ENCODE assay signal across 9 mouse cellular contexts in genomic region chr1:155415421-155415820, GRCm38 (mm10). TPM values are rescaled to one million over a fixed set of nuclear protein-coding genes. Genes with fewer than 3 reads are reported as not detected.
DNase-seq lines count a peak whose midpoint lies in the region; ATAC-seq and TF ChIP-seq lines count a peak whose summit lies in the region.
"Had no signal": no experiment of that assay in that cellular context is flagged by ENCODE, and none has a peak within 500 bp of the region (broad histone marks: within the 10 kb centered on the region; RNA-seq: fewer than 3 reads in every experiment).

No protein-coding gene starts in this region.

- intact Hi-C loops in gastrocnemius, postnatal 14 days (cut with DNase I; ENCODE audit: low total_unique reads) = loop anchor here (10.0 kb wide), 2 partner anchors 71 to 119 kb away; no protein-coding TSS in a partner anchor

- no peak for TF ChIP-seq CTCF in stomach, postnatal 0 days (IDR thresholded peaks at IDR 0.05; ENCODE audit: low read depth)

- H3K27ac ChIP-seq in stomach, embryonic 15.5 days = no peak overlapping the region
- H3K27ac ChIP-seq in stomach, postnatal 0 days (replicated peaks) = no peak overlapping the region
- H3K27ac ChIP-seq in limb, embryonic 14.5 days (replicated peaks; ENCODE audit: low read depth, low read length) = no peak overlapping the region

- peak overlapping the region; percentile 89 for H3K4me3 ChIP-seq in erythroblast, embryonic 14.5 days (replicated peaks)
- H3K4me3 ChIP-seq in stomach, embryonic 15.5 days (replicated peaks) = no peak overlapping the region
- H3K4me3 ChIP-seq in stomach, postnatal 0 days (ENCODE audit: low read depth, low read length) = no peak overlapping the region
- H3K4me3 ChIP-seq in limb, embryonic 14.5 days (replicated peaks; ENCODE audit: low read length) = 0 out of 2 replicates have a peak overlapping the region, but pooled peaks have one; percentile 11

- no peak for ATAC-seq in erythroblast, adult 5-6 weeks (replicated peaks; ENCODE audit: low FRiP score, poor library complexity, severe bottlenecking)
- ATAC-seq in stomach, embryonic 15.5 days (ENCODE audit: insufficient read depth, low FRiP score, low read depth) = no peak
- no peak for ATAC-seq in stomach, postnatal 0 days (ENCODE audit: low FRiP score, low TSS enrichment)
- no peak for ATAC-seq in limb, embryonic 14.5 days (ENCODE audit: low FRiP score, low read depth)
- no peak for ATAC-seq in granulocyte monocyte progenitor cell, adult 5-6 weeks (replicated peaks; ENCODE audit: poor library complexity, severe bottlenecking)

- no peak for TF ChIP-seq POLR2A in limb, embryonic 14.5 days (IDR thresholded peaks at IDR 0.05; ENCODE audit: borderline replicate concordance, extremely low read depth, insufficient read depth, insufficient read length)

- no peak for DNase-seq in stomach, postnatal 0 days (ENCODE audit: low spot score)
- peak; percentile 26 for DNase-seq in limb, embryonic 14.5 days (ENCODE audit: low spot score)
- DNase-seq in retina, postnatal 1 day = peak; percentile 20
- DNase-seq in gastrocnemius, postnatal 14 days = no peak
- DNase-seq: kidney, adult 8-10 months had no signal

- H3K4me2 ChIP-seq in stomach, embryonic 15.5 days = 0 out of 2 replicates have a peak overlapping the region, but pooled peaks have one; percentile 24
- no peak overlapping the region for H3K4me2 ChIP-seq in stomach, postnatal 0 days (replicated peaks; ENCODE audit: low read depth)
- peak overlapping the region; percentile 28; the same call in 1 of the 2 replicates for H3K4me2 ChIP-seq in limb, embryonic 14.5 days (replicated peaks; ENCODE audit: low read depth, low read length, severe bottlenecking)

- peaks cover 5% of the 10 kb centered on the region for H3K36me3 ChIP-seq in erythroblast, embryonic 14.5 days (ENCODE audit: control insufficient read depth)
- no peaks in the 10 kb centered on the region for H3K36me3 ChIP-seq in stomach, embryonic 15.5 days
- no peaks in the 10 kb centered on the region for H3K36me3 ChIP-seq in stomach, postnatal 0 days (ENCODE audit: control insufficient read depth, insufficient read depth, low read length)
- H3K36me3 ChIP-seq in limb, embryonic 14.5 days (ENCODE audit: control insufficient read depth, insufficient read depth, low read length) = no peaks in the 10 kb centered on the region

- no peaks in the 10 kb centered on the region for H3K9me3 ChIP-seq in erythroblast, embryonic 14.5 days (ENCODE audit: control insufficient read depth, low read length)
- no peaks in the 10 kb centered on the region for H3K9me3 ChIP-seq in stomach, embryonic 15.5 days
- H3K9me3 ChIP-seq in stomach, postnatal 0 days (ENCODE audit: control insufficient read depth, low read length) = no peaks in the 10 kb centered on the region
- H3K9me3 ChIP-seq in limb, embryonic 14.5 days (ENCODE audit: control insufficient read depth, low read length) = no peaks in the 10 kb centered on the region

- H3K4me1 ChIP-seq in erythroblast, embryonic 14.5 days (ENCODE audit: control insufficient read depth) = peaks cover 46% of the 10 kb centered on the region
- H3K4me1 ChIP-seq in stomach, embryonic 15.5 days = 0 out of 2 replicates have a peak, but pooled peaks cover 3% of the 10 kb centered on the region
- H3K4me1 ChIP-seq in stomach, postnatal 0 days (replicated peaks; ENCODE audit: control insufficient read depth, insufficient read depth) = no peaks in the 10 kb centered on the region
- H3K4me1 ChIP-seq in limb, embryonic 14.5 days (ENCODE audit: control insufficient read depth, insufficient read depth, low read length) = no peaks in the 10 kb centered on the region

- 41% methylated on average over 4 of the region's 4 CpGs for WGBS in stomach, embryonic 15.5 days
- 46% methylated on average over 4 of the region's 4 CpGs for WGBS in stomach, postnatal 0 days
- 27% methylated on average over 4 of the region's 4 CpGs for WGBS in limb, embryonic 14.5 days

- H3K27me3 ChIP-seq in erythroblast, embryonic 14.5 days (ENCODE audit: control insufficient read depth) = no peaks in the 10 kb centered on the region
- no peaks in the 10 kb centered on the region for H3K27me3 ChIP-seq in stomach, embryonic 15.5 days (replicated peaks)
- H3K27me3 ChIP-seq in stomach, postnatal 0 days (ENCODE audit: control insufficient read depth, insufficient read depth, low read length) = no peaks in the 10 kb centered on the region
- H3K27me3 ChIP-seq in limb, embryonic 14.5 days (ENCODE audit: control insufficient read depth, insufficient read depth, low read length) = no peaks in the 10 kb centered on the region

- H3K9ac ChIP-seq in stomach, embryonic 15.5 days = no peak overlapping the region
- H3K9ac ChIP-seq in stomach, postnatal 0 days (ENCODE audit: low read length) = no peak overlapping the region
- no peak overlapping the region for H3K9ac ChIP-seq in limb, embryonic 14.5 days (ENCODE audit: low read depth, low read length, severe bottlenecking)

- TF ChIP-seq EP300 in stomach, postnatal 0 days (optimal IDR thresholded peaks at IDR 0.05) = no peak

RNA-seq across cellular contexts. Expression of gene Xpr1, which starts 1.8 kb away (rescaled TPM):
- polyA plus RNA-seq in erythroblast, embryonic 14.5 days (2012) = 0.12 and 0.19 TPM in 2 replicates
- 14.4 and 24.2 TPM in 2 replicates for total RNA-seq in erythroblast, adult 5-6 weeks (2015; ENCODE audit: low replicate concordance)
- total RNA-seq in erythroblast, adult 5-6 weeks (2017; ENCODE audit: low replicate concordance) = 10.3 and 10.6 TPM in 2 replicates
- 8.1 and 8.9 TPM in 2 replicates for polyA plus RNA-seq in stomach, embryonic 15.5 days (2015; fragmentation: Nextera tagmentation; extraction: Ambion mirVana)
- 2.9 TPM in 2 replicates for polyA plus RNA-seq in stomach, postnatal 0 days (2015; fragmentation: Nextera tagmentation; extraction: Ambion mirVana)
- polyA plus RNA-seq in limb, embryonic 14.5 days (2012; rRNA removed) = 10.0 and 11.1 TPM in 2 replicates
- 5.9 and 6.4 TPM in 2 replicates for polyA plus RNA-seq in limb, embryonic 14.5 days (2014; fragmentation: Nextera tagmentation; extraction: Ambion mirVana)
- total RNA-seq in granulocyte monocyte progenitor cell, adult 5-6 weeks (2014; fragmentation: Nextera tagmentation) = 29.0 and 34.0 TPM in 2 replicates
- 12.9 and 14.2 TPM in 2 replicates for total RNA-seq in granulocyte monocyte progenitor cell, adult 5-6 weeks (2017)
- 10 to 100 TPM; 28.4 to 30.8 TPM for total RNA-seq in gastrocnemius, postnatal 14 days (2021)

Comparison
In these comparisons a context has a peak if more than half of its experiments do, and no peak if none do; other contexts are left out.
1. H3K4me3 ChIP-seq: peak in erythroblast, embryonic 14.5 days (single experiment) and limb, embryonic 14.5 days (single experiment); none in stomach, embryonic 15.5 days (single experiment) and stomach, postnatal 0 days (single experiment).
2. DNase-seq: peak in limb, embryonic 14.5 days (single experiment) and retina, postnatal 1 day (single experiment); none in stomach, postnatal 0 days (single experiment) and gastrocnemius, postnatal 14 days (single experiment).